Mouse (Mus musculus): Measurements from ENCODE around the gene Rpl35a. TPM values are rescaled to one million over a fixed set of nuclear protein-coding genes. Genes with fewer than 3 reads are reported as not detected.

The Rpl35a gene
- polyA plus RNA-seq, 1 experiment from 2014 or later = 425 TPM

GRCm38 (mm10) chr16:33076078-33076477 lies 19.8 kb downstream of the Rpl35a start:
- Histone ChIP-seq H3K27me3 (no peaks in the 10 kb centered on the region), H3K9ac (no peak overlapping the region), H3K9me3 (no peaks in the 10 kb centered on the region), H3K27ac (replicated peaks) (no peak overlapping the region), H3K36me3 (peaks cover 20% of the 10 kb centered on the region), H3K4me1 (replicated peaks) (no peaks in the 10 kb centered on the region), H3K4me3 (no peak overlapping the region), H3K4me2 (no peak overlapping the region)
- 73% methylated on average over 6 of the region's 6 CpGs for WGBS
- ATAC-seq (ENCODE audit: low FRiP score, low read depth) = no peak

DNA sequence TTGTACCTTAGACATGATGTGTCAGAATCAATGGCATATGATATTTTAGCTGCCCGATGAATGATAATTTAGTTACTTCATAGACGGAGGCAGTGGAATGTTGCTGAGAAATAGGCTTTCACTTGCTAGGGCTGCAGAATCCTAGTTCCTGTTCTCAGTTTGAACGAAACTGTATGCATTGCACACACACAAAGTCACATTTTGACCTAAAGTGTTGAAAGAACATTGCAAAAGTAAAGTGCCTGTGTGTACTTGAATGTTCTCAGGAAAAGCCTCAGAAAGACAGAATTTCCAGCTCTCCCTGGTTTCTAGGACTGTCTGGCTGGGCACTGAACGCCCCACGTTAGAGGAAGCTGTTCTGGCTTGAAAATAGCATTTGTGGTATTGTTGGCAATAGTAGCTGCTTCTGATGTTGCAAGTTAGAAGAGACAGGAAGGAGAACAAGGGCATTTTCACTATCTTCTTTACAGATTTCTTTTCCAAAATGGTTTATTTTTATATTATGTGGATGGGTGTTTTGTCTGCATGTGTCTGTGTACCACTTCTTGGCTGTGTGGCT lies 20.9 kb downstream of the Rpl35a start:
- no peak overlapping the region for H3K9ac ChIP-seq
- H3K4me2 ChIP-seq = no peak overlapping the region
- H3K27me3 ChIP-seq = no peaks in the 10 kb centered on the region
- H3K9me3 ChIP-seq = no peaks in the 10 kb centered on the region
- no peak overlapping the region for H3K27ac ChIP-seq (replicated peaks)
- H3K4me1 ChIP-seq (replicated peaks) = no peaks in the 10 kb centered on the region
- ATAC-seq (ENCODE audit: low FRiP score, low read depth) = no peak
- H3K36me3 ChIP-seq = peaks cover 23% of the 10 kb centered on the region
- no peak overlapping the region for H3K4me3 ChIP-seq
- 93% methylated on average over 5 of the region's 5 CpGs for WGBS

GRCm38 (mm10) chr16:33080063-33080462 lies 23.8 kb downstream of the Rpl35a start:
- no peak for ATAC-seq (ENCODE audit: low FRiP score, low read depth)
- H3K4me3 ChIP-seq = no peak overlapping the region
- no peak overlapping the region for H3K9ac ChIP-seq
- H3K9me3 ChIP-seq = no peaks in the 10 kb centered on the region
- no peak overlapping the region for H3K27ac ChIP-seq (replicated peaks)
- no peaks in the 10 kb centered on the region for H3K27me3 ChIP-seq
- H3K4me1 ChIP-seq (replicated peaks) = no peaks in the 10 kb centered on the region
- no peak overlapping the region for H3K4me2 ChIP-seq
- peaks cover 19% of the 10 kb centered on the region for H3K36me3 ChIP-seq
- WGBS = 96% methylated on average over 7 of the region's 7 CpGs

DNA sequence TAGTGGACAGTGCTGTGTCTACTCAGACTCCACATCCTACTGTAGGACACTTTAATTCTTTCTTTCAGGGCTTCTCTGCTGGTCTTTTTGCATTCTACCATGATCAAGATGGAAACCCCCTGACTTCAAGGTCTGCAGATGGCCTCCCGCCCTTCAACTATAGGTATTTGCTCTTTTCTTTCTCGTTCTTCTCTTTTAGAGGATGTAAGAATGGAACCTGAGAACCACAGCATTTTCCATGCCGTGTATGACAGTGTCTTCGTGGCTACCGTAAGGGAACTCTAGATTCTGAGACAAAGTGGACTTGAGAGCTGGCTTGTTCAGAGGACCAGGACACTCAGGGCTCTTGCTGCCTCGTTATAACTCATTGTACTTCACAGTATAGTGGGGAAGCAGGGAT lies 26.7 kb downstream of the Rpl35a start:
- 96% methylated on average over 6 of the region's 6 CpGs for WGBS
- Histone ChIP-seq H3K4me2 (no peak overlapping the region), H3K27me3 (no peaks in the 10 kb centered on the region), H3K9me3 (no peaks in the 10 kb centered on the region), H3K27ac (replicated peaks) (no peak overlapping the region), H3K4me1 (replicated peaks) (no peaks in the 10 kb centered on the region), H3K4me3 (no peak overlapping the region), H3K9ac (no peak overlapping the region), H3K36me3 (peaks cover 13% of the 10 kb centered on the region)
- ATAC-seq (ENCODE audit: low FRiP score, low read depth) = no peak

- no peak for ATAC-seq (ENCODE audit: low FRiP score, low read depth)
- 86% methylated on average over 2 of the region's 2 CpGs for WGBS
- Histone ChIP-seq H3K4me1 (replicated peaks) (no peaks in the 10 kb centered on the region), H3K27me3 (no peaks in the 10 kb centered on the region), H3K36me3 (peaks cover 20% of the 10 kb centered on the region), H3K4me2 (no peak overlapping the region), H3K27ac (replicated peaks) (no peak overlapping the region), H3K9ac (no peak overlapping the region), H3K4me3 (no peak overlapping the region), H3K9me3 (no peaks in the 10 kb centered on the region)
Observed at GRCm38 (mm10) chr16:33083996-33084395, 27.7 kb downstream of the Rpl35a start.

GRCm38 (mm10) chr16:33085666-33086065 lies 29.4 kb downstream of the Rpl35a start:
- no peak for ATAC-seq (ENCODE audit: low FRiP score, low read depth)
- Histone ChIP-seq H3K9me3 (no peaks in the 10 kb centered on the region), H3K27ac (replicated peaks) (no peak overlapping the region), H3K4me3 (no peak overlapping the region), H3K36me3 (peaks cover 32% of the 10 kb centered on the region), H3K27me3 (no peaks in the 10 kb centered on the region), H3K4me1 (replicated peaks) (no peaks in the 10 kb centered on the region), H3K4me2 (no peak overlapping the region), H3K9ac (no peak overlapping the region)
- 78% methylated on average over 8 of the region's 8 CpGs for WGBS

MicroRNAs within 50 kb of the gene (microRNA counts, 519-probe panel; counts per million panel counts)
- not detected for microRNA mmu-miR-1947

Small RNAs within 50 kb of the gene (microRNA-seq; reads per million reads assigned to microRNA genes)
- gene Gm22231 (not detected), gene Mir1947 (2.6 reads per million, percentile 9 among the genes with 10 or more reads in this experiment)

Other genes starting within 250 kb of the Rpl35a start
- gene Smbd1, start 246.0 kb upstream of the Rpl35a start, polyA plus RNA-seq (2015; fragmentation: Nextera tagmentation; extraction: Ambion mirVana) = not detected in 2 replicates
- gene Fyttd1, start 179.0 kb upstream of the Rpl35a start, polyA plus RNA-seq (2015; fragmentation: Nextera tagmentation; extraction: Ambion mirVana) = 106 and 109 TPM in 2 replicates
- 36.1 and 38.4 TPM in 2 replicates for gene Rubcn, start 178.7 kb upstream of the Rpl35a start, polyA plus RNA-seq (2015; fragmentation: Nextera tagmentation; extraction: Ambion mirVana)
- 39.6 and 39.9 TPM in 2 replicates for gene Lrch3, start 142.4 kb upstream of the Rpl35a start, polyA plus RNA-seq (2015; fragmentation: Nextera tagmentation; extraction: Ambion mirVana)
- 6.0 and 6.5 TPM in 2 replicates for gene Iqcg, start 235 bp upstream of the Rpl35a start, polyA plus RNA-seq (2015; fragmentation: Nextera tagmentation; extraction: Ambion mirVana)
- 4.4 and 4.6 TPM in 2 replicates for gene Lmln, start 6.1 kb downstream of the Rpl35a start, polyA plus RNA-seq (2015; fragmentation: Nextera tagmentation; extraction: Ambion mirVana)
- 18.9 and 20.6 TPM in 2 replicates for gene Osbpl11, start 128.6 kb downstream of the Rpl35a start, polyA plus RNA-seq (2015; fragmentation: Nextera tagmentation; extraction: Ambion mirVana)
- gene Snx4, start 195.0 kb downstream of the Rpl35a start, polyA plus RNA-seq (2015; fragmentation: Nextera tagmentation; extraction: Ambion mirVana) = 82.7 and 84.4 TPM in 2 replicates

Data from hindbrain, embryonic 15.5 days (tissue).